Mouse (Mus musculus) hindbrain, embryonic 15.5 days (tissue): ENCODE measurements around the gene Atg101. TPM values are rescaled to one million over a fixed set of nuclear protein-coding genes. Genes with fewer than 3 reads are reported as not detected.

ENCODE experiments used
- ATAC-seq: fragments of 200-750 bp; cut with Nextera tagmentation; 2 replicates; pipeline ENCODE4 v1.8.0; 2017; ENCODE audit warnings: low read depth, moderate number of reproducible peaks, moderate TSS enrichment; ENCODE audit not compliant: low FRiP score
- H3K27ac ChIP-seq: fragments of 300-500 bp; sonication (generic); replicated peaks from 2 replicates; pipeline ENCODE4 v1.5.1; 2015; ENCODE audit warnings: mild to moderate bottlenecking, inconsistent platforms
- H3K27me3 ChIP-seq: fragments of 300-500 bp; sonication (generic); 2 replicates; pipeline ENCODE4 v1.6.1; 2015; ENCODE audit warnings: control low read depth, inconsistent platforms
- H3K36me3 ChIP-seq: fragments of 300-500 bp; sonication (generic); 2 replicates; pipeline ENCODE4 v1.6.1; 2015; ENCODE audit warnings: control low read depth, inconsistent platforms
- H3K4me1 ChIP-seq: fragments of 300-500 bp; sonication (generic); replicated peaks from 2 replicates; pipeline ENCODE4 v1.6.1; 2015; ENCODE audit warnings: control low read depth, inconsistent platforms
- H3K4me2 ChIP-seq: fragments of 300-500 bp; sonication (generic); 2 replicates; pipeline ENCODE4 v1.6.1; 2015; ENCODE audit warnings: moderate library complexity, mild to moderate bottlenecking, inconsistent platforms
- H3K4me3 ChIP-seq: fragments of 300-500 bp; sonication (generic); 2 replicates; pipeline ENCODE4 v1.5.1; 2015; ENCODE audit warnings: mild to moderate bottlenecking, inconsistent platforms
- H3K9ac ChIP-seq: fragments of 300-500 bp; sonication (generic); 2 replicates; pipeline ENCODE4 v1.6.1; 2015; ENCODE audit warnings: inconsistent platforms
- H3K9me3 ChIP-seq: fragments of 300-500 bp; sonication (generic); 2 replicates; pipeline ENCODE4 v1.6.1; 2016; ENCODE audit warnings: control low read depth, inconsistent platforms
- WGBS: fragments of 180-500 bp; shearing (Covaris S2); methylation state at CpG from one replicate; pipeline ENCODE4 v1.1.7; 2015; 5-methylcytosine and 5-hydroxymethylcytosine counted together
- polyA plus RNA-seq: library from polyadenylated mRNA; unstranded; fragments of >200 nt; fragmentation: Nextera tagmentation; extraction: Ambion mirVana; gene quantifications from 2 replicates; pipeline ENCODE4 v1.2.1, GENCODE M21; 2015

Gene Atg101
- polyA plus RNA-seq, 1 experiment from 2014 or later, result 75.5 TPM

DNA sequence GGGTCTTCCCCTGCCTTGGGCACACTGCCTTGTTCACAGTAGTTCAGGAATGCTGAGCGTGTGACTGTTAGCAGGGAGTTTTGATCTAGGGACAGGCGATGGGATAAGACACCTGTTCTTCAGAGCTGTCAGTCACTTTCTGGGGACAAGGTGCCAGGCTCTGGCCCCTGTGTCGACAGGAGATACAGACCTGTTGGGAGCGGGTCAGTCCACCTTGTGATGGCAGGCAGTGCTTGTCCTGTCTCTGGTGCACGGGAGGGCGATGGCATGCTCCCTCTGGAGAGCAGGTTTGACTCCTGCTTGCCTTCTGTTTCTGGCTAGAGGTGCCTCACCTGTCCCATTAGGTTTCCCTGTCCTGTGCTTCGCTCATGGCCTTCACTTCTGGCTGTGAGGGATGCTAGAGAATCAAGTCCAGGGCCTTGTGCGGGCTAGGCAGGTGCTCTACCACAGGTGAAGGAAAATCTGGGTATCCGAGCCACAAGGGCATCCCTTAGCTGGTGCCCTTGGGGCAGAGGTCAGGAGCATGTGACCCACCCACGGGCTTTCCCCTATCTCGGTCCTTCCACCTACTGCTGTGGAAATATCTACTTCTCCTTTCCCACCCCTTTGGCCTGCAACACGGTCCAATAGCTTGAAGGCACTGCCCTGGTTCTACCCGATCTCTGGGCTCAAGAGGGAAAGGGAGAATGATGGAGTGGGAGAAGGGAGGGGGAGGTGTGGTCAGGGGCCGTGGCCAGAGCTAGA, 27.4 kb upstream of the Atg101 start:
- H3K9ac ChIP-seq, result no peak overlapping the region
- no peak for ATAC-seq
- 79% methylated on average over 14 of the region's 14 CpGs for WGBS

DNA sequence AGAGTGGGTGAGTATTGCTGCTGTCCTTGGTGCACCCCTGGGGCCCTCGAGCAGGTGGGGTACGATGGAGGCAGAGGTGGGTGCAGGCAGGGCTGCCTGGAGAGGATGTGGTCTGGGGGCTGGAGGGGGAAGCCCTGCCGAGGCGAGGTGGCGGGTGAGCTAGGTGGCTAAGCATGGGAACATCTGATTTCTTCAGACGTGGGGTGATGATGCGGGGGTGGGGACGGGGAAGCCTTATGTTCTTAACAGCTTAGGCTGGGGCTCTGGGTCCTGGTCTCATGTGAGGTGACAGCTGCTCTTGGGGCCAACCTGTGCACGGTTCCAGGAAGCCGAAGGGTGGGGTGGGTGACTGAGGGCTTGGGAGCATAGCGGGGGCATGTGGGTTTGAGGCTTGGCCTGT, 25.7 kb upstream of the Atg101 start:
- Histone ChIP-seq H3K9me3 (no peaks in the 10 kb centered on the region), H3K4me3 (no peak overlapping the region), H3K27ac (no peak overlapping the region), H3K36me3 (no peaks in the 10 kb centered on the region), H3K27me3 (no peaks in the 10 kb centered on the region), H3K4me2 (no peak overlapping the region), H3K4me1 (peaks cover 17% of the 10 kb centered on the region), H3K9ac (no peak overlapping the region)
- WGBS, result 90% methylated on average over 11 of the region's 11 CpGs
- ATAC-seq, result no peak

More for the DNA sequence above, 27.4 kb upstream of the Atg101 start:
- Histone ChIP-seq H3K9me3 (no peaks in the 10 kb centered on the region), H3K4me2 (no peak overlapping the region), H3K27ac (no peak overlapping the region), H3K36me3 (no peaks in the 10 kb centered on the region), H3K4me1 (peaks cover 17% of the 10 kb centered on the region), H3K27me3 (no peaks in the 10 kb centered on the region), H3K4me3 (no peak overlapping the region)

DNA sequence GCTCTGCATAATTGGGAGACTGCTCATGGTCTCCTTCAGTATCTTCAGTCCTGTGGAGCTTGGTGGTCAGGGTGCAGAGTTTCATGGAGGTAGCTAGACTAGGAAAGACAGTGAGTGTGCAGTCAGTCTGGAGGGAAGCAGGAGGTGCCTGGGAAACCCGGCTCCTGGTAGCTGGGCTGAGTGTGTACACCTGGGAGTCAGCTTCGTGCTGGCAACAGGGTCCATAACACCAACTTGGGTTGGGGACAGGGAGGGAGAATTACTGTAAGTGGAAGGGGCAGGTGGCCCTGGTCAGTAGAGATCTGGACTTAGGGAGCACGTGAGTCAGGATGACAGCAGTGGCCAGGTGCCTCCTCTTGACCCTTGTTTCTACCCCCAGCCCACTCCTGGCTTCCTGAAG, 24.1 kb upstream of the Atg101 start:
- peaks cover 3% of the 10 kb centered on the region for H3K27me3 ChIP-seq
- no peak overlapping the region for H3K9ac ChIP-seq
- no peak overlapping the region for H3K4me3 ChIP-seq
- WGBS, result 78% methylated on average over 3 of the region's 3 CpGs
- ATAC-seq, result no peak
- no peak overlapping the region for H3K4me2 ChIP-seq
- H3K27ac ChIP-seq, result no peak overlapping the region
- H3K9me3 ChIP-seq, result no peaks in the 10 kb centered on the region
- peaks cover 6% of the 10 kb centered on the region; the same call in 1 of the 2 replicates for H3K4me1 ChIP-seq
- no peaks in the 10 kb centered on the region for H3K36me3 ChIP-seq

GRCm38 (mm10) chr15:101260387-101260786, 23.7 kb upstream of the Atg101 start:
- Histone ChIP-seq H3K27me3 (peaks cover 7% of the 10 kb centered on the region), H3K9ac (no peak overlapping the region), H3K4me3 (no peak overlapping the region), H3K4me2 (no peak overlapping the region), H3K27ac (no peak overlapping the region), H3K4me1 (peaks cover 5% of the 10 kb centered on the region; the same call in 1 of the 2 replicates), H3K36me3 (no peaks in the 10 kb centered on the region), H3K9me3 (no peaks in the 10 kb centered on the region)
- ATAC-seq, result no peak
- WGBS, result 48% methylated on average over 10 of the region's 10 CpGs

GRCm38 (mm10) chr15:101260874-101261622, 23.0 kb upstream of the Atg101 start:
- peaks cover 11% of the 10 kb centered on the region for H3K4me1 ChIP-seq
- no peak overlapping the region for H3K9ac ChIP-seq
- H3K36me3 ChIP-seq, result no peaks in the 10 kb centered on the region
- 76% methylated on average over 13 of the region's 13 CpGs for WGBS
- H3K27ac ChIP-seq, result no peak overlapping the region
- H3K4me3 ChIP-seq, result no peak overlapping the region
- no peak overlapping the region for H3K4me2 ChIP-seq
- H3K9me3 ChIP-seq, result no peaks in the 10 kb centered on the region
- peaks cover 13% of the 10 kb centered on the region for H3K27me3 ChIP-seq
- no peak for ATAC-seq

- Histone ChIP-seq H3K4me1 (peaks cover 26% of the 10 kb centered on the region), H3K27ac (no peak overlapping the region), H3K9ac (no peak overlapping the region), H3K36me3 (no peaks in the 10 kb centered on the region), H3K4me3 (no peak overlapping the region), H3K27me3 (peaks cover 21% of the 10 kb centered on the region), H3K9me3 (no peaks in the 10 kb centered on the region), H3K4me2 (no peak overlapping the region)
- no peak for ATAC-seq
- WGBS, result 67% methylated on average over 5 of the region's 5 CpGs
Observed at GRCm38 (mm10) chr15:101262502-101262901, 21.6 kb upstream of the Atg101 start.

DNA sequence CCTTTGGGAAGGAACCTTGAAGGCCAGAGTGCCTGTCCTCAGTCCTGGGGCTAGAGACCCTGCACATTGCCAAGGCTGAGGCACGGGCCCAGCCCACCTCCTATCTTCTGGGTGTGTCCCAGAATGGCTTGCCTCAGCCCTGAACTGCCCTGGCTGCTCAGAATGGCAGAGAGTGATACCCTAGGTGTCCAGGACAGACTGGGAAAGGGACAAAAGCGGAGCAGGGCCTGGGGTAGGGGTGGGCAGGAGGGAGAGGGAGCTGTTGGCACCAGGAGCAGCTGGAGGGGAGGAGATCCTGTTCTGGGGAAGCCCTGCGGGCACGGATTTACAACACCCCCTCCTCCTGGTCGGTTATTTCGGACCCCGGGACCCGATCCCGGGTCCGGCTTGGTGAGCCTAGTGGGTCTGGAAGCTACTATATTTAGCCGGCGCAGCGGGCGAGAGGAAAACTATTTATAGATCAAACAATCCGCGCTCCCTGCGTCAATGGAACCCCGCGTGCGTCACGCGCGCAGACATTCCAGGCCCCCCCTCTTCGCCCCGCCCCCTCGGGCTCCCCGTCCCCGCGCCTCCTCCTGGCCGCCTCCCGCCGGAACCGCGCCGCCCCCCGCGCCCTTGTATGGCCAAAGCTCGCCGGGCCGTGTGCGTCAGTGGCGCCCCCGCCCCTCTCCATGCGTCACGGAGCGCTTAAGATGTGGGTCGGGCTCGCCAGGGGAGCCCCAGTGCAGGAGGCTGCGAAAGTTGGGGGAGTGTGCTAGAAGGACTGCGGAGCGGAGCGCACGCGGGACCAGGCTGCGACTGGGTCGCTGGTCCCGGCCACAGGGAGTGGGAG, 17.7 kb upstream of the Atg101 start:
- H3K4me3 ChIP-seq, result peak overlapping the region; percentile 51
- peak overlapping the region; percentile 44 for H3K9ac ChIP-seq
- peak overlapping the region; percentile 89 for H3K4me2 ChIP-seq
- WGBS, result under 1% methylated on average over 51 of the region's 57 CpGs
- H3K27ac ChIP-seq, result 0 out of 2 replicates have a peak overlapping the region, but pooled peaks have one; percentile 7
- peaks cover 23% of the 10 kb centered on the region for H3K4me1 ChIP-seq
- no peaks in the 10 kb centered on the region for H3K36me3 ChIP-seq
- peak; percentile 76 for ATAC-seq
- peaks cover 23% of the 10 kb centered on the region for H3K27me3 ChIP-seq
- no peaks in the 10 kb centered on the region for H3K9me3 ChIP-seq

GRCm38 (mm10) chr15:101267053-101268032, 16.7 kb upstream of the Atg101 start:
- Histone ChIP-seq H3K36me3 (no peaks in the 10 kb centered on the region), H3K27me3 (peaks cover 23% of the 10 kb centered on the region), H3K9ac (peak overlapping the region; percentile 44), H3K4me1 (peaks cover 21% of the 10 kb centered on the region), H3K4me3 (peak overlapping the region; percentile 51), H3K9me3 (no peaks in the 10 kb centered on the region), H3K27ac (0 out of 2 replicates have a peak overlapping the region, but pooled peaks have one; percentile 7), H3K4me2 (peak overlapping the region; percentile 89)
- 6% methylated on average over 25 of the region's 25 CpGs for WGBS
- 0 out of 2 replicates have a peak, but pooled peaks have one; percentile 12 for ATAC-seq

DNA sequence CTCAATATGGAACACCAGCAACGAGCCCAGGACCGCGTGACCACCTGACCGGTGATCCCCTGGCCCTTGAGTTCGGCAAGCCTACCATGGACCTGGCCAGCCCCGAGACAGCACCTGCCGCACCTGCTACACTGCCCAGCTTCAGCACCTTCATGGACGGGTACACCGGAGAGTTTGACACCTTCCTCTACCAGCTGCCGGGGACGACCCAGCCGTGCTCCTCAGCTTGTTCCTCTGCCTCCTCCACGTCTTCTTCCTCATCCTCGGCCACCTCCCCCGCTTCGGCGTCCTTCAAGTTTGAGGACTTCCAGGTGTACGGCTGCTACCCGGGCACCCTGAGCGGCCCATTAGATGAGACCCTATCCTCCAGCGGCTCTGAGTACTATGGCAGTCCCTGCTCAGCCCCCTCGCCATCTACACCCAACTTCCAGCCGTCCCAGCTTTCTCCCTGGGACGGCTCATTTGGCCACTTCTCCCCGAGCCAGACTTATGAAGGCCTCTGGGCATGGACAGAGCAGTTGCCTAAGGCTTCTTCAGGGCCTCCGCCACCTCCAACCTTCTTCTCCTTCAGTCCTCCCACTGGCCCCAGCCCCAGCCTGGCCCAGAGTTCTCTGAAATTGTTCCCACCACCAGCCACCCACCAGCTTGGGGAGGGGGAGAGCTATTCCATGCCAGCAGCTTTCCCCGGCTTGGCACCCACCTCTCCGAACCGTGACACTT, 13.8 kb upstream of the Atg101 start:
- no peaks in the 10 kb centered on the region for H3K9me3 ChIP-seq
- WGBS, result 94% methylated on average over 29 of the region's 29 CpGs
- H3K4me3 ChIP-seq, result no peak overlapping the region
- ATAC-seq, result no peak
- peaks cover 21% of the 10 kb centered on the region for H3K4me1 ChIP-seq
- no peak overlapping the region for H3K9ac ChIP-seq
- H3K27me3 ChIP-seq, result peaks cover 17% of the 10 kb centered on the region
- H3K4me2 ChIP-seq, result no peak overlapping the region
- H3K36me3 ChIP-seq, result peaks cover 7% of the 10 kb centered on the region; the same call in 1 of the 2 replicates
- H3K27ac ChIP-seq, result no peak overlapping the region

GRCm38 (mm10) chr15:101271107-101271506, 13.0 kb upstream of the Atg101 start:
- H3K27ac ChIP-seq, result no peak overlapping the region
- no peak overlapping the region for H3K4me3 ChIP-seq
- H3K36me3 ChIP-seq, result peaks cover 7% of the 10 kb centered on the region; the same call in 1 of the 2 replicates
- 72% methylated on average over 3 of the region's 3 CpGs for WGBS
- no peak overlapping the region for H3K9ac ChIP-seq
- peaks cover 14% of the 10 kb centered on the region for H3K4me1 ChIP-seq
- H3K9me3 ChIP-seq, result no peaks in the 10 kb centered on the region
- peaks cover 10% of the 10 kb centered on the region for H3K27me3 ChIP-seq
- H3K4me2 ChIP-seq, result no peak overlapping the region
- ATAC-seq, result no peak
